Comparison of ENCODE assay signal across 15 mouse cellular contexts in the genomic region with DNA sequence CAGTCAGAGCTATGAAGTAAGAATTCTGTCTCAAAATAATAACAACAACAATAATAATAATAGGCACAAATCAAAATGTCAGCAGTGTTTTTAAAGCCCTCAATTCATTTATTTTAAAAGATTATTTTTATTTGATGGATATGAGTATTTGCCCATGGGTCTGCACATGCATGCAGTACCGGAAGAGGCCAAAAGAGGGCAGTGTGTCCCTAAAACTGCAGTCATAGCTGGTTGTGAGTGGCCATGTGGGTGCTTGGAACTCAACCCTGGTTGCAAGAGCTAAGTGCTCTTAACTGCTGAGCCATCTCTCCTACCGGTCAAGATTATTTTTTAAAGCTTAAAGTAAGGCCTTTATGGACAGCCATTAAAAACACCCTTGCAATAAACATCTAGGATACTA.
DNase-seq lines count a peak whose midpoint lies in the region; ATAC-seq and TF ChIP-seq lines count a peak whose summit lies in the region.
"Had no signal": no experiment of that assay in that cellular context is flagged by ENCODE, and none has a peak within 500 bp of the region (broad histone marks: within the 10 kb centered on the region; RNA-seq: fewer than 3 reads in every experiment).

No protein-coding gene starts in this region.

- no peaks in the 10 kb centered on the region for H3K79me2 ChIP-seq in heart, adult 2 months (replicated peaks; ENCODE audit: control insufficient read depth, insufficient read depth, low read length)
- H3K79me2 ChIP-seq in MEL (ENCODE audit: control insufficient read depth, insufficient read depth, low read length, poor library complexity): no peaks in the 10 kb centered on the region

- TF ChIP-seq CTCF in heart, adult 2 months (IDR thresholded peaks at IDR 0.05): peak; percentile 68
- TF ChIP-seq CTCF in midbrain, postnatal 0 days (IDR thresholded peaks at IDR 0.05): peak; percentile 54
- peak; percentile 52 to 64 (median 54) for TF ChIP-seq CTCF in MEL (IDR thresholded peaks at IDR 0.05 in 2 of 3, conservative IDR thresholded peaks at IDR 0.05 in 1 of 3; ENCODE audit: control insufficient read depth in 1 of 3, insufficient read depth in 1 of 3, low read depth in 2 of 3, low read length in 3 of 3, poor library complexity in 1 of 3, severe bottlenecking in 1 of 3)

- H3K27me3 ChIP-seq in heart, adult 2 months (ENCODE audit: control insufficient read depth, insufficient read depth, low read length): no peaks in the 10 kb centered on the region
- no peaks in the 10 kb centered on the region for H3K27me3 ChIP-seq in midbrain, postnatal 0 days (ENCODE audit: insufficient read depth, low read length)
- H3K27me3 ChIP-seq in midbrain, embryonic 13.5 days: peaks cover 4% of the 10 kb centered on the region; the same call in 1 of the 2 replicates
- no peaks in the 10 kb centered on the region for H3K27me3 ChIP-seq in MEL (ENCODE audit: control insufficient read depth in 1 of 2, insufficient read depth in 2 of 2, low read length in 2 of 2)
- H3K27me3 ChIP-seq in splenic B cell, adult 2 months (ENCODE audit: control insufficient read depth, insufficient read depth, low read length, poor library complexity, severe bottlenecking): no peaks in the 10 kb centered on the region
- H3K27me3 ChIP-seq: limb, embryonic 15.5 days had no signal

- no peaks in the 10 kb centered on the region for H3K36me3 ChIP-seq in heart, adult 2 months (ENCODE audit: control insufficient read depth, insufficient read depth, low read length)
- no peaks in the 10 kb centered on the region for H3K36me3 ChIP-seq in midbrain, postnatal 0 days (ENCODE audit: insufficient read depth, low read length)
- no peaks in the 10 kb centered on the region for H3K36me3 ChIP-seq in midbrain, embryonic 13.5 days
- H3K36me3 ChIP-seq in MEL (ENCODE audit: control insufficient read depth in 1 of 2, insufficient read depth in 2 of 2, low read length in 2 of 2): no peaks in the 10 kb centered on the region
- H3K36me3 ChIP-seq in splenic B cell, adult 2 months (ENCODE audit: control insufficient read depth, insufficient read depth, low read length, poor library complexity, severe bottlenecking): no peaks in the 10 kb centered on the region
- H3K36me3 ChIP-seq: hindbrain, embryonic 13.5 days; limb, embryonic 15.5 days had no signal

- H3K27ac ChIP-seq in heart, adult 2 months: no peak overlapping the region
- H3K27ac ChIP-seq in midbrain, postnatal 0 days (ENCODE audit: low read depth, low read length): no peak overlapping the region
- H3K27ac ChIP-seq in midbrain, embryonic 13.5 days: no peak overlapping the region
- H3K27ac ChIP-seq in MEL (ENCODE audit: control insufficient read depth, low read depth, low read length): no peak overlapping the region
- H3K27ac ChIP-seq: hindbrain, embryonic 13.5 days; limb, embryonic 15.5 days had no signal

- DNase-seq in heart, adult 2 months: no peak
- DNase-seq in heart, adult 9 months (ENCODE audit: low spot score in 2 of 2): no peak
- no peak for DNase-seq in midbrain, postnatal 0 days (ENCODE audit: low spot score)
- DNase-seq in MEL (ENCODE audit: low read depth, low spot score): peak; percentile 18
- peak; percentile 39 for DNase-seq in splenic B cell, adult 2 months (ENCODE audit: low read depth, low spot score)
- no peak for DNase-seq in embryo, embryonic 10.5 days (ENCODE audit: low spot score)
- no peak for DNase-seq in frontal cortex, adult 2 months (ENCODE audit: extremely low spot score in 1 of 2, low spot score in 1 of 2)
- DNase-seq: adrenal gland, adult 8-10 months; embryo, embryonic 11 days; layer of hippocampus, postnatal 36 days had no signal

- no peak overlapping the region for H3K4me2 ChIP-seq in midbrain, postnatal 0 days (ENCODE audit: low read depth, low read length, poor library complexity, severe bottlenecking)
- no peak overlapping the region for H3K4me2 ChIP-seq in midbrain, embryonic 13.5 days (replicated peaks)
- H3K4me2 ChIP-seq: heart, embryonic 11.5 days; hindbrain, embryonic 13.5 days; limb, embryonic 15.5 days had no signal

- H3K4me1 ChIP-seq in heart, adult 2 months (ENCODE audit: control insufficient read depth, insufficient read depth, low read length): peaks cover 16% of the 10 kb centered on the region
- no peaks in the 10 kb centered on the region for H3K4me1 ChIP-seq in midbrain, postnatal 0 days (ENCODE audit: insufficient read depth, low read length)
- H3K4me1 ChIP-seq in midbrain, embryonic 13.5 days (replicated peaks): no peaks in the 10 kb centered on the region
- H3K4me1 ChIP-seq in MEL (ENCODE audit: control insufficient read depth in 1 of 2, insufficient read depth in 2 of 2, low read length in 2 of 2): no peaks in the 10 kb centered on the region
- H3K4me1 ChIP-seq: hindbrain, embryonic 13.5 days had no signal

- no peak for TF ChIP-seq EP300 in heart, adult 2 months (IDR thresholded peaks at IDR 0.05; ENCODE audit: insufficient read depth, low read depth, low read length)
- TF ChIP-seq EP300 in MEL (IDR thresholded peaks at IDR 0.05; ENCODE audit: low read depth in 1 of 2, low read length in 2 of 2): no peak

- TF ChIP-seq POLR2A in heart, adult 2 months (IDR thresholded peaks at IDR 0.05; ENCODE audit: insufficient read depth, low read depth, low read length): no peak
- TF ChIP-seq POLR2A in MEL (IDR thresholded peaks at IDR 0.05; ENCODE audit: control insufficient read depth in 1 of 2, insufficient read depth in 1 of 2, low read depth in 1 of 2, low read length in 2 of 2, poor library complexity in 1 of 2): no peak

- no peak for ATAC-seq in midbrain, postnatal 0 days (ENCODE audit: low FRiP score)
- ATAC-seq in midbrain, embryonic 13.5 days: no peak

- peak; percentile 58 for TF ChIP-seq RAD21 in MEL (IDR thresholded peaks at IDR 0.05; ENCODE audit: low read depth, low read length)

- peaks cover 3% of the 10 kb centered on the region; the same call in 1 of the 2 replicates for H3K9me3 ChIP-seq in midbrain, postnatal 0 days (ENCODE audit: low read length)
- H3K9me3 ChIP-seq in midbrain, embryonic 13.5 days: peaks cover 6% of the 10 kb centered on the region; the same call in 1 of the 2 replicates
- H3K9me3 ChIP-seq in MEL (replicated peaks; ENCODE audit: insufficient read depth, low read length): no peaks in the 10 kb centered on the region
- H3K9me3 ChIP-seq: limb, embryonic 15.5 days had no signal

- intact Hi-C loops in heart, adult 2 months (cut with DNase I): no loop called here

- 99% methylated on average over 2 of the region's 2 CpGs for WGBS in heart, adult 2 months
- WGBS in midbrain, postnatal 0 days: 100% methylated on average over 2 of the region's 2 CpGs
- WGBS in midbrain, embryonic 13.5 days: 97% methylated on average over 2 of the region's 2 CpGs

- H3K9ac ChIP-seq in heart, adult 2 months (ENCODE audit: low read depth, low read length): no peak overlapping the region
- H3K9ac ChIP-seq in midbrain, postnatal 0 days (replicated peaks; ENCODE audit: low read length, poor library complexity, severe bottlenecking): no peak overlapping the region
- no peak overlapping the region for H3K9ac ChIP-seq in midbrain, embryonic 13.5 days (replicated peaks)
- no peak overlapping the region for H3K9ac ChIP-seq in MEL (ENCODE audit: control insufficient read depth, low read depth, low read length, poor library complexity, severe bottlenecking)
- H3K9ac ChIP-seq: hindbrain, embryonic 13.5 days; limb, embryonic 15.5 days had no signal

- H3K4me3 ChIP-seq in heart, adult 2 months: no peak overlapping the region
- no peak overlapping the region for H3K4me3 ChIP-seq in midbrain, postnatal 0 days (ENCODE audit: low read depth, low read length)
- no peak overlapping the region for H3K4me3 ChIP-seq in midbrain, embryonic 13.5 days (replicated peaks)
- H3K4me3 ChIP-seq in MEL (ENCODE audit: control insufficient read depth in 1 of 2, insufficient read depth in 1 of 2, low read depth in 2 of 2, low read length in 2 of 2): no peak overlapping the region
- H3K4me3 ChIP-seq: erythroblast, embryonic 14.5 days; hindbrain, embryonic 13.5 days; limb, embryonic 15.5 days had no signal

TF ChIP-seq in MEL, 35 proteins besides CTCF, POLR2A, EP300 and RAD21:
- TF ChIP-seq GATA1 (IDR thresholded peaks at IDR 0.05; ENCODE audit: low read depth, low read length): no peak
- TF ChIP-seq ZMIZ1 (IDR thresholded peaks at IDR 0.05; ENCODE audit: low read depth, low read length): no peak
- TF ChIP-seq E2F4 (IDR thresholded peaks at IDR 0.05; ENCODE audit: borderline replicate concordance, low read depth, low read length): no peak
- no peak for TF ChIP-seq BHLHE40 (IDR thresholded peaks at IDR 0.05; ENCODE audit: borderline replicate concordance, low read depth, low read length)
- no peak for TF ChIP-seq ELF1 (IDR thresholded peaks at IDR 0.05; ENCODE audit: low read depth, low read length)
- no peak for TF ChIP-seq CHD1 (IDR thresholded peaks at IDR 0.05; ENCODE audit: low read depth, low read length)
- 0 out of 2 replicates have a peak, but pooled peaks have one; percentile 22 for TF ChIP-seq ZC3H11A (IDR thresholded peaks at IDR 0.05; ENCODE audit: low read depth, low read length)
- TF ChIP-seq SMC3 (IDR thresholded peaks at IDR 0.05; ENCODE audit: low read depth, low read length): peak; percentile 60

Comparison
In these comparisons a context has a peak if more than half of its experiments do, and no peak if none do; other contexts are left out.
1. DNase-seq: peak in MEL (single experiment) and splenic B cell, adult 2 months (single experiment); none in heart, adult 2 months (0 of 2), heart, adult 9 months (0 of 2), midbrain, postnatal 0 days (single experiment), embryo, embryonic 10.5 days (single experiment) and frontal cortex, adult 2 months (0 of 2).
2. Peak in every context shown above with its lines, with median percentiles within 50 percentile points of each other: CTCF ChIP-seq.